8 mouse cellular contexts compared by ENCODE assay signal in genomic region chr13:51645872-51646271, GRCm38 (mm10). TPM values are rescaled to one million over a fixed set of nuclear protein-coding genes. Genes with fewer than 3 reads are reported as not detected.
A peak's percentile ranks its signal among the peaks of the same experiment; 100 is the strongest.
DNase-seq lines count a peak whose midpoint lies in the region; ATAC-seq and TF ChIP-seq lines count a peak whose summit lies in the region.

No protein-coding gene starts in this region.

- peak overlapping the region; percentile 79 for H3K4me3 ChIP-seq in heart, embryonic 10.5 days
- H3K4me3 ChIP-seq in limb, embryonic 14.5 days (replicated peaks; ENCODE audit: low read length): peak overlapping the region; percentile 91
- peak overlapping the region; percentile 61 for H3K4me3 ChIP-seq in neural tube, embryonic 15.5 days (replicated peaks)

- H3K9me3 ChIP-seq in heart, embryonic 10.5 days: no peaks in the 10 kb centered on the region
- no peaks in the 10 kb centered on the region for H3K9me3 ChIP-seq in limb, embryonic 14.5 days (ENCODE audit: control insufficient read depth, low read length)
- H3K9me3 ChIP-seq in neural tube, embryonic 15.5 days (replicated peaks): no peaks in the 10 kb centered on the region

- no peak for ATAC-seq in limb, embryonic 14.5 days (ENCODE audit: low FRiP score, low read depth)
- no peak for ATAC-seq in neural tube, embryonic 15.5 days (ENCODE audit: low FRiP score)

- H3K9ac ChIP-seq in limb, embryonic 14.5 days (ENCODE audit: low read depth, low read length, severe bottlenecking): peak overlapping the region; percentile 83
- peak overlapping the region; percentile 64 for H3K9ac ChIP-seq in neural tube, embryonic 15.5 days (replicated peaks)

- peaks cover 6% of the 10 kb centered on the region; the same call in 1 of the 2 replicates for H3K36me3 ChIP-seq in heart, embryonic 10.5 days
- H3K36me3 ChIP-seq in limb, embryonic 14.5 days (ENCODE audit: control insufficient read depth, insufficient read depth, low read length): 0 out of 2 replicates have a peak, but pooled peaks cover under 1% of the 10 kb centered on the region
- H3K36me3 ChIP-seq in neural tube, embryonic 15.5 days: no peaks in the 10 kb centered on the region

- WGBS in heart, embryonic 10.5 days: 2% methylated on average over 7 of the region's 7 CpGs
- WGBS in limb, embryonic 14.5 days: under 1% methylated on average over 7 of the region's 7 CpGs
- 0% methylated on average over 7 of the region's 7 CpGs for WGBS in neural tube, embryonic 15.5 days

- peak; percentile 79 for DNase-seq in heart, embryonic 10.5 days (ENCODE audit: low spot score)
- DNase-seq in heart, adult 9 months (ENCODE audit: low spot score in 2 of 2): no peak
- DNase-seq in ZHBTc4 (ENCODE audit: low read depth, low spot score): peak; percentile 71
- DNase-seq in forelimb bud, embryonic 11.5 days (ENCODE audit: low read depth, low spot score): peak; percentile 41
- peak; percentile 13 for DNase-seq in limb, embryonic 14.5 days (ENCODE audit: low spot score)
- no peak for DNase-seq in left cerebral cortex, postnatal 36 days (ENCODE audit: low spot score in 2 of 2)
- no peak for DNase-seq in layer of hippocampus, postnatal 36 days

- intact Hi-C loops in left cerebral cortex, postnatal 36 days (cut with DNase I): no loop called here

- peak overlapping the region; percentile 69 for H3K4me2 ChIP-seq in limb, embryonic 14.5 days (replicated peaks; ENCODE audit: low read depth, low read length, severe bottlenecking)
- peak overlapping the region; percentile 97 for H3K4me2 ChIP-seq in neural tube, embryonic 15.5 days

- H3K27me3 ChIP-seq in heart, embryonic 10.5 days (ENCODE audit: insufficient read depth, poor library complexity, severe bottlenecking): no peaks in the 10 kb centered on the region
- H3K27me3 ChIP-seq in limb, embryonic 14.5 days (ENCODE audit: control insufficient read depth, insufficient read depth, low read length): no peaks in the 10 kb centered on the region
- no peaks in the 10 kb centered on the region for H3K27me3 ChIP-seq in neural tube, embryonic 15.5 days (replicated peaks)

- H3K4me1 ChIP-seq in heart, embryonic 10.5 days: peaks cover 31% of the 10 kb centered on the region
- peaks cover 11% of the 10 kb centered on the region for H3K4me1 ChIP-seq in limb, embryonic 14.5 days (ENCODE audit: control insufficient read depth, insufficient read depth, low read length)
- H3K4me1 ChIP-seq in neural tube, embryonic 15.5 days: peaks cover 17% of the 10 kb centered on the region

- peak overlapping the region; percentile 95 for H3K27ac ChIP-seq in heart, embryonic 10.5 days
- peak overlapping the region; percentile 77; the same call in 1 of the 2 replicates for H3K27ac ChIP-seq in limb, embryonic 14.5 days (replicated peaks; ENCODE audit: low read depth, low read length)
- no peak overlapping the region for H3K27ac ChIP-seq in neural tube, embryonic 15.5 days (replicated peaks)

- no peak for TF ChIP-seq POLR2A in limb, embryonic 14.5 days (IDR thresholded peaks at IDR 0.05; ENCODE audit: borderline replicate concordance, extremely low read depth, insufficient read depth, insufficient read length)

RNA-seq across cellular contexts. Expression of gene Cks2, which starts 0.8 kb away (rescaled TPM):
- 248 and 312 TPM in 2 replicates for polyA plus RNA-seq in heart, embryonic 10.5 days (2016; fragmentation: Nextera tagmentation; extraction: Ambion mirVana)
- 160 and 167 TPM in 2 replicates for polyA plus RNA-seq in limb, embryonic 14.5 days (2012; rRNA removed)
- 272 and 285 TPM in 2 replicates for polyA plus RNA-seq in limb, embryonic 14.5 days (2014; fragmentation: Nextera tagmentation; extraction: Ambion mirVana)
- 40.0 and 92.6 TPM in 2 replicates for polyA plus RNA-seq in neural tube, embryonic 15.5 days (2015; fragmentation: Nextera tagmentation; extraction: Ambion mirVana)
- 1 to 10 TPM; 2.0 to 2.9 TPM for total RNA-seq in left cerebral cortex, postnatal 36 days (2021)
- total RNA-seq in layer of hippocampus, postnatal 36 days (2021): 1 to 10 TPM; 1.2 to 2.9 TPM

RNA-seq across cellular contexts. Expression of gene Secisbp2, which starts 5.6 kb away (rescaled TPM):
- 25.6 and 32.1 TPM in 2 replicates for polyA plus RNA-seq in heart, embryonic 10.5 days (2016; fragmentation: Nextera tagmentation; extraction: Ambion mirVana)
- 32.8 and 34.5 TPM in 2 replicates for polyA plus RNA-seq in limb, embryonic 14.5 days (2012; rRNA removed)
- 29.0 and 31.0 TPM in 2 replicates for polyA plus RNA-seq in limb, embryonic 14.5 days (2014; fragmentation: Nextera tagmentation; extraction: Ambion mirVana)
- 26.7 and 28.0 TPM in 2 replicates for polyA plus RNA-seq in neural tube, embryonic 15.5 days (2015; fragmentation: Nextera tagmentation; extraction: Ambion mirVana)
- total RNA-seq in left cerebral cortex, postnatal 36 days (2021): 10 to 100 TPM; 15.1 to 22.2 TPM
- total RNA-seq in layer of hippocampus, postnatal 36 days (2021): 10 to 100 TPM; 18.2 to 19.7 TPM

Comparison
In these comparisons a context has a peak if more than half of its experiments do, and no peak if none do; other contexts are left out.
1. DNase-seq: peak in heart, embryonic 10.5 days (single experiment), ZHBTc4 (single experiment), forelimb bud, embryonic 11.5 days (single experiment) and limb, embryonic 14.5 days (single experiment); none in heart, adult 9 months (0 of 2), left cerebral cortex, postnatal 36 days (0 of 2) and layer of hippocampus, postnatal 36 days (0 of 2).
2. Peak in every context shown above with its lines, with median percentiles within 50 percentile points of each other: H3K4me3 ChIP-seq.